Mouse (Mus musculus): ENCODE data around the gene Nlgn2. TPM values are rescaled to one million over a fixed set of nuclear protein-coding genes. Genes with fewer than 3 reads are reported as not detected.

The Nlgn2 gene
- 4.9 and 17.7 TPM in 2 replicates for polyA plus RNA-seq (2012; ENCODE audit: insufficient read depth, low replicate concordance)

GRCm38 (mm10) chr11:69837604-69837951, at the start of gene Nlgn2:
Nlgn2 (minus strand) TSS chr11:69837784.
- TF ChIP-seq FLI1 (IDR thresholded peaks at IDR 0.05; ENCODE audit: low read length) (no peak), GATA1 (IDR thresholded peaks at IDR 0.05; ENCODE audit: borderline replicate concordance, low read length) (no peak)
- H3K36me3 ChIP-seq (replicated peaks; ENCODE audit: low read length) = peaks cover 11% of the 10 kb centered on the region
- peaks cover 54% of the 10 kb centered on the region for H3K4me1 ChIP-seq
- H3K4me3 ChIP-seq (replicated peaks) = peak within 1 kb of the TSS; percentile 93
- H3K9me3 ChIP-seq = no peaks in the 10 kb centered on the region
- peaks cover 45% of the 10 kb centered on the region for H3K27me3 ChIP-seq (replicated peaks)

- no peaks in the 10 kb centered on the region for H3K9me3 ChIP-seq
- peaks cover 79% of the 10 kb centered on the region for H3K36me3 ChIP-seq (replicated peaks; ENCODE audit: low read length)
- TF ChIP-seq FLI1 (IDR thresholded peaks at IDR 0.05; ENCODE audit: low read length) (no peak), GATA1 (IDR thresholded peaks at IDR 0.05; ENCODE audit: borderline replicate concordance, low read length) (no peak)
- no peak overlapping the region for H3K4me3 ChIP-seq (replicated peaks)
- no peaks in the 10 kb centered on the region for H3K27me3 ChIP-seq (replicated peaks)
- H3K4me1 ChIP-seq = peaks cover 49% of the 10 kb centered on the region
Measured at GRCm38 (mm10) chr11:69886907-69887635, 49.5 kb upstream of the Nlgn2 start.

GRCm38 (mm10) chr11:69884663-69885062, 47.1 kb upstream of the Nlgn2 start:
- TF ChIP-seq GATA1 (IDR thresholded peaks at IDR 0.05; ENCODE audit: borderline replicate concordance, low read length) = no peak
- no peak for TF ChIP-seq FLI1 (IDR thresholded peaks at IDR 0.05; ENCODE audit: low read length)
- peaks cover 51% of the 10 kb centered on the region for H3K4me1 ChIP-seq
- no peak overlapping the region for H3K4me3 ChIP-seq (replicated peaks)
- no peaks in the 10 kb centered on the region for H3K9me3 ChIP-seq
- no peaks in the 10 kb centered on the region for H3K27me3 ChIP-seq (replicated peaks)
- H3K36me3 ChIP-seq (replicated peaks; ENCODE audit: low read length) = peaks cover 66% of the 10 kb centered on the region

GRCm38 (mm10) chr11:69884240-69884639, 46.7 kb upstream of the Nlgn2 start:
- Histone ChIP-seq H3K27me3 (replicated peaks) (no peaks in the 10 kb centered on the region), H3K9me3 (no peaks in the 10 kb centered on the region), H3K36me3 (replicated peaks; ENCODE audit: low read length) (peaks cover 63% of the 10 kb centered on the region), H3K4me1 (peaks cover 51% of the 10 kb centered on the region), H3K4me3 (replicated peaks) (no peak overlapping the region)
- TF ChIP-seq GATA1 (IDR thresholded peaks at IDR 0.05; ENCODE audit: borderline replicate concordance, low read length) = no peak
- TF ChIP-seq FLI1 (IDR thresholded peaks at IDR 0.05; ENCODE audit: low read length) = no peak

- TF ChIP-seq FLI1 (IDR thresholded peaks at IDR 0.05; ENCODE audit: low read length) (no peak), GATA1 (IDR thresholded peaks at IDR 0.05; ENCODE audit: borderline replicate concordance, low read length) (no peak)
- Histone ChIP-seq H3K36me3 (replicated peaks; ENCODE audit: low read length) (peaks cover 59% of the 10 kb centered on the region), H3K4me3 (replicated peaks) (no peak overlapping the region), H3K9me3 (no peaks in the 10 kb centered on the region), H3K27me3 (replicated peaks) (no peaks in the 10 kb centered on the region), H3K4me1 (peaks cover 56% of the 10 kb centered on the region)
Measured at GRCm38 (mm10) chr11:69883527-69884151, 46.1 kb upstream of the Nlgn2 start.

- Histone ChIP-seq H3K27me3 (replicated peaks) (no peaks in the 10 kb centered on the region), H3K36me3 (replicated peaks; ENCODE audit: low read length) (peaks cover 56% of the 10 kb centered on the region), H3K4me3 (replicated peaks) (no peak overlapping the region), H3K9me3 (no peaks in the 10 kb centered on the region), H3K4me1 (peaks cover 62% of the 10 kb centered on the region)
- TF ChIP-seq FLI1 (IDR thresholded peaks at IDR 0.05; ENCODE audit: low read length) = no peak
- TF ChIP-seq GATA1 (IDR thresholded peaks at IDR 0.05; ENCODE audit: borderline replicate concordance, low read length) = no peak
Measured at GRCm38 (mm10) chr11:69883066-69883465, 45.5 kb upstream of the Nlgn2 start.

GRCm38 (mm10) chr11:69881787-69882670, 44.4 kb upstream of the Nlgn2 start:
- Histone ChIP-seq H3K4me1 (peaks cover 68% of the 10 kb centered on the region), H3K36me3 (replicated peaks; ENCODE audit: low read length) (peaks cover 46% of the 10 kb centered on the region), H3K27me3 (replicated peaks) (no peaks in the 10 kb centered on the region), H3K9me3 (no peaks in the 10 kb centered on the region), H3K4me3 (replicated peaks) (peak overlapping the region; percentile 95)
- no peak for TF ChIP-seq FLI1 (IDR thresholded peaks at IDR 0.05; ENCODE audit: low read length)
- no peak for TF ChIP-seq GATA1 (IDR thresholded peaks at IDR 0.05; ENCODE audit: borderline replicate concordance, low read length)

GRCm38 (mm10) chr11:69880853-69881603, 43.4 kb upstream of the Nlgn2 start, which contains the start of gene Kctd11:
Kctd11 (minus strand) TSS chr11:69881406.
- TF ChIP-seq FLI1 (IDR thresholded peaks at IDR 0.05; ENCODE audit: low read length) (no peak), GATA1 (IDR thresholded peaks at IDR 0.05; ENCODE audit: borderline replicate concordance, low read length) (no peak)
- peak within 1 kb of the TSS; percentile 95 for H3K4me3 ChIP-seq (replicated peaks)
- no peaks in the 10 kb centered on the region for H3K9me3 ChIP-seq
- H3K36me3 ChIP-seq (replicated peaks; ENCODE audit: low read length) = peaks cover 36% of the 10 kb centered on the region
- H3K4me1 ChIP-seq = peaks cover 75% of the 10 kb centered on the region
- H3K27me3 ChIP-seq (replicated peaks) = no peaks in the 10 kb centered on the region

- Histone ChIP-seq H3K9me3 (no peaks in the 10 kb centered on the region), H3K4me3 (replicated peaks) (peak overlapping the region; percentile 95), H3K4me1 (peaks cover 80% of the 10 kb centered on the region), H3K36me3 (replicated peaks; ENCODE audit: low read length) (peaks cover 30% of the 10 kb centered on the region), H3K27me3 (replicated peaks) (no peaks in the 10 kb centered on the region)
- TF ChIP-seq GATA1 (IDR thresholded peaks at IDR 0.05; ENCODE audit: borderline replicate concordance, low read length) (no peak), FLI1 (IDR thresholded peaks at IDR 0.05; ENCODE audit: low read length) (no peak)
Measured at GRCm38 (mm10) chr11:69880506-69880852, 42.9 kb upstream of the Nlgn2 start.
